Mouse (Mus musculus) spleen, adult 2 months (tissue): ENCODE results near the gene Dctn1. TPM values are rescaled to one million over a fixed set of nuclear protein-coding genes. Genes with fewer than 3 reads are reported as not detected.

Source experiments
- DNase-seq, 2 experiments: peaks; one replicate each; pipeline versions ENCODE4 v3.0.0 to v3.0.0-alpha.2; 2012 to 2021; ENCODE audit warnings: low spot score in 2 of 2, low read depth in 1 of 2
- H3K27ac ChIP-seq: fragments of 200-500 bp; 2 replicates; pipeline ENCODE4 v1.5.1; 2012; ENCODE audit warnings: low read length, inconsistent platforms; ENCODE audit not compliant: insufficient read depth
- H3K27me3 ChIP-seq: fragments of 200-500 bp; 2 replicates; pipeline ENCODE4 v1.6.1; 2012; ENCODE audit warnings: mild to moderate bottlenecking, moderate library complexity, low read length, inconsistent platforms; ENCODE audit not compliant: control insufficient read depth, insufficient read depth
- H3K36me3 ChIP-seq: fragments of 200-500 bp; 2 replicates; pipeline ENCODE4 v1.6.1; 2012; ENCODE audit warnings: mild to moderate bottlenecking, low read length, inconsistent platforms; ENCODE audit not compliant: control insufficient read depth, insufficient read depth
- H3K4me1 ChIP-seq: fragments of 200-500 bp; 2 replicates; pipeline ENCODE4 v1.6.1; 2011; ENCODE audit warnings: inconsistent platforms; ENCODE audit not compliant: control insufficient read depth, insufficient read depth, insufficient read length
- H3K4me3 ChIP-seq: fragments of 200-500 bp; 2 replicates; pipeline ENCODE4 v1.5.1; 2011; ENCODE audit warnings: mild to moderate bottlenecking, inconsistent platforms; ENCODE audit not compliant: insufficient read depth, insufficient read length; ENCODE audit errors: extremely low read depth
- CTCF ChIP-seq: fragments of 200-500 bp; IDR thresholded peaks from 2 replicates; pipeline ENCODE4 v1.5.1; 2011; ENCODE audit warnings: mild to moderate bottlenecking, inconsistent platforms; ENCODE audit not compliant: insufficient read depth, insufficient read length, insufficient replicate concordance; ENCODE audit errors: extremely low read depth
- POLR2A ChIP-seq: fragments of 200-500 bp; IDR thresholded peaks from 2 replicates; pipeline ENCODE4 v1.6.1; 2011; ENCODE audit warnings: low read depth, low read length, inconsistent platforms
- WGBS: fragments of 180-500 bp; shearing (Covaris S2); methylation state at CpG from one replicate; pipeline ENCODE4 v1.1.7; 2018; 5-methylcytosine and 5-hydroxymethylcytosine counted together
- polyA plus RNA-seq: library from polyadenylated mRNA; depleted of rRNA; stranded (reverse); fragments of >200 nt; gene quantifications from 2 replicates; pipeline ENCODE4 v1.2.3, GENCODE M21; 2012

Dctn1 gene
- polyA plus RNA-seq, 1 experiment = 69.0 TPM

- H3K27ac ChIP-seq = peak overlapping the region; percentile 37
Observed at GRCm38 (mm10) chr6:83136881-83137575, 28.7 kb upstream of the Dctn1 start.

GRCm38 (mm10) chr6:83137576-83137950, 28.2 kb upstream of the Dctn1 start:
- WGBS = 2% methylated on average over 12 of the region's 12 CpGs
- TF ChIP-seq CTCF (no peak), POLR2A (no peak)
- peaks cover 13% of the 10 kb centered on the region for H3K27me3 ChIP-seq
- H3K36me3 ChIP-seq = no peaks in the 10 kb centered on the region
- H3K27ac ChIP-seq = peak overlapping the region; percentile 37
- peak overlapping the region; percentile 45; the same call in 1 of the 2 replicates for H3K4me3 ChIP-seq
- peaks cover 3% of the 10 kb centered on the region for H3K4me1 ChIP-seq
- no peak for DNase-seq

More at GRCm38 (mm10) chr6:83136881-83137575, 28.7 kb upstream of the Dctn1 start:
- TF ChIP-seq POLR2A (no peak), CTCF (no peak)
- Histone ChIP-seq H3K36me3 (no peaks in the 10 kb centered on the region), H3K4me1 (peaks cover 3% of the 10 kb centered on the region), H3K4me3 (peak overlapping the region; percentile 45; the same call in 1 of the 2 replicates), H3K27me3 (peaks cover 13% of the 10 kb centered on the region)
- DNase-seq = no peak
- WGBS = 10% methylated on average over 26 of the region's 26 CpGs

GRCm38 (mm10) chr6:83138056-83138455, 27.7 kb upstream of the Dctn1 start:
- no peak for DNase-seq
- Histone ChIP-seq H3K4me3 (no peak overlapping the region), H3K36me3 (no peaks in the 10 kb centered on the region), H3K27me3 (peaks cover 13% of the 10 kb centered on the region), H3K27ac (no peak overlapping the region), H3K4me1 (peaks cover 3% of the 10 kb centered on the region)
- TF ChIP-seq CTCF (no peak), POLR2A (no peak)
- WGBS = 8% methylated on average over 11 of the region's 11 CpGs

GRCm38 (mm10) chr6:83140044-83140443, 25.7 kb upstream of the Dctn1 start:
- no peaks in the 10 kb centered on the region for H3K36me3 ChIP-seq
- H3K27me3 ChIP-seq = peaks cover 13% of the 10 kb centered on the region
- 95% methylated on average over 8 of the region's 8 CpGs for WGBS
- no peak for DNase-seq
- H3K4me1 ChIP-seq = peaks cover 3% of the 10 kb centered on the region
- no peak for TF ChIP-seq POLR2A
- no peak for TF ChIP-seq CTCF
- H3K4me3 ChIP-seq = no peak overlapping the region
- H3K27ac ChIP-seq = no peak overlapping the region

- Histone ChIP-seq H3K27me3 (peaks cover 9% of the 10 kb centered on the region), H3K4me3 (no peak overlapping the region), H3K36me3 (no peaks in the 10 kb centered on the region), H3K4me1 (peaks cover 3% of the 10 kb centered on the region), H3K27ac (no peak overlapping the region)
- 72% methylated on average over 4 of the region's 4 CpGs for WGBS
- no peak for DNase-seq
- TF ChIP-seq POLR2A (no peak), CTCF (no peak)
Observed at GRCm38 (mm10) chr6:83141636-83142035, 24.1 kb upstream of the Dctn1 start.

- H3K4me3 ChIP-seq = no peak overlapping the region
- no peak for DNase-seq
- TF ChIP-seq CTCF (no peak), POLR2A (no peak)
- H3K27me3 ChIP-seq = peaks cover 5% of the 10 kb centered on the region; the same call in 1 of the 2 replicates
- 24% methylated on average over 41 of the region's 41 CpGs for WGBS
- no peaks in the 10 kb centered on the region for H3K36me3 ChIP-seq
- H3K27ac ChIP-seq = no peak overlapping the region
- peaks cover 3% of the 10 kb centered on the region; the same call in 1 of the 2 replicates for H3K4me1 ChIP-seq
Observed at GRCm38 (mm10) chr6:83142211-83142731, 23.4 kb upstream of the Dctn1 start.

- H3K4me3 ChIP-seq = no peak overlapping the region
- no peaks in the 10 kb centered on the region for H3K36me3 ChIP-seq
- 74% methylated on average over 11 of the region's 11 CpGs for WGBS
- TF ChIP-seq CTCF (no peak), POLR2A (no peak)
- H3K27ac ChIP-seq = no peak overlapping the region
- no peak for DNase-seq
- peaks cover 2% of the 10 kb centered on the region; the same call in 1 of the 2 replicates for H3K4me1 ChIP-seq
- no peaks in the 10 kb centered on the region for H3K27me3 ChIP-seq
Observed at GRCm38 (mm10) chr6:83142886-83143285, 22.8 kb upstream of the Dctn1 start.
